ENCODE assay signal across 26 mouse cellular contexts in genomic region chr14:45079793-45080192, GRCm38 (mm10).
DNase-seq lines count a peak whose midpoint lies in the region; ATAC-seq and TF ChIP-seq lines count a peak whose summit lies in the region.
"Had no signal": no experiment of that assay in that cellular context is flagged by ENCODE, and none has a peak within 500 bp of the region (broad histone marks: within the 10 kb centered on the region; RNA-seq: fewer than 3 reads in every experiment).

No protein-coding gene starts in this region.

- no peak for TF ChIP-seq EP300 in heart, adult 2 months (IDR thresholded peaks at IDR 0.05; ENCODE audit: insufficient read depth, low read depth, low read length)

- no peaks in the 10 kb centered on the region for H3K79me2 ChIP-seq in heart, adult 2 months (replicated peaks; ENCODE audit: control insufficient read depth, insufficient read depth, low read length)

- 52% methylated on average over 1 of the region's 1 CpGs for WGBS in heart, adult 2 months

- no peak overlapping the region for H3K9ac ChIP-seq in heart, adult 2 months (ENCODE audit: low read depth, low read length)
- H3K9ac ChIP-seq: embryonic facial prominence, embryonic 13.5 days; forebrain, embryonic 12.5 days; hindbrain, embryonic 12.5 days; liver, embryonic 13.5 days; lung, embryonic 14.5 days; midbrain, embryonic 12.5 days had no signal

- H3K4me3 ChIP-seq in heart, adult 2 months, result no peak overlapping the region
- H3K4me3 ChIP-seq in bone marrow macrophage, adult 2 months (ENCODE audit: insufficient read depth, low read length), result no peak overlapping the region
- H3K4me3 ChIP-seq: embryonic facial prominence, embryonic 13.5 days; erythroblast, embryonic 14.5 days; forebrain, embryonic 12.5 days; hindbrain, embryonic 12.5 days; left cerebral cortex, adult 2 months; liver, embryonic 13.5 days; midbrain, embryonic 12.5 days had no signal

- peak; percentile 11 for DNase-seq in heart, adult 8-10 months (ENCODE audit: low spot score)
- DNase-seq in heart, adult 2 months, result no peak
- DNase-seq in A20 (ENCODE audit: low read depth, low spot score), result peak; percentile 79
- DNase-seq in left cerebral cortex, adult 11 months (ENCODE audit: low spot score), result no peak
- no peak for DNase-seq in kidney, postnatal 36 days
- DNase-seq in thymus, postnatal 14 days, result no peak
- DNase-seq: adrenal gland, postnatal 25 days; cerebellum, adult 11-12 months; cerebellum, postnatal 10 days; embryo, embryonic 11 days; gastrocnemius, postnatal 36 days; kidney, postnatal 25 days; liver, embryonic 13.5 days; lung, embryonic 14.5 days; retina, postnatal 1 day; thymus, postnatal 36 days had no signal

- no peaks in the 10 kb centered on the region for H3K27me3 ChIP-seq in heart, adult 2 months (ENCODE audit: control insufficient read depth, insufficient read depth, low read length)
- H3K27me3 ChIP-seq: embryonic facial prominence, embryonic 13.5 days; forebrain, embryonic 12.5 days; hindbrain, embryonic 12.5 days; liver, embryonic 13.5 days; midbrain, embryonic 12.5 days had no signal

- TF ChIP-seq POLR2A in heart, adult 2 months (IDR thresholded peaks at IDR 0.05; ENCODE audit: insufficient read depth, low read depth, low read length), result no peak
- no peak for TF ChIP-seq POLR2A in bone marrow macrophage, adult 2 months (IDR thresholded peaks at IDR 0.05; ENCODE audit: borderline replicate concordance, low read depth, low read length)

- no peaks in the 10 kb centered on the region for H3K36me3 ChIP-seq in heart, adult 2 months (ENCODE audit: control insufficient read depth, insufficient read depth, low read length)
- H3K36me3 ChIP-seq: embryonic facial prominence, embryonic 13.5 days; forebrain, embryonic 12.5 days; hindbrain, embryonic 12.5 days; liver, embryonic 13.5 days; midbrain, embryonic 12.5 days had no signal

- H3K4me1 ChIP-seq in heart, adult 2 months (ENCODE audit: control insufficient read depth, insufficient read depth, low read length), result peaks cover 3% of the 10 kb centered on the region
- H3K4me1 ChIP-seq in bone marrow macrophage, adult 2 months (ENCODE audit: control insufficient read depth, insufficient read depth, low read length), result peaks cover 44% of the 10 kb centered on the region
- H3K4me1 ChIP-seq: forebrain, embryonic 12.5 days; hindbrain, embryonic 12.5 days; liver, embryonic 13.5 days; midbrain, embryonic 12.5 days had no signal

- intact Hi-C loops in heart, adult 2 months (cut with DNase I), result no loop called here

- ATAC-seq in megakaryocyte progenitor cell, adult 5-6 weeks (replicated peaks; ENCODE audit: poor library complexity), result peak; percentile 63
- ATAC-seq: intestine, postnatal 0 days had no signal

- no peak for TF ChIP-seq CTCF in heart, adult 2 months (IDR thresholded peaks at IDR 0.05)
- no peak for TF ChIP-seq CTCF in bone marrow macrophage, adult 2 months (IDR thresholded peaks at IDR 0.05; ENCODE audit: low read depth, low read length)

- no peak overlapping the region for H3K27ac ChIP-seq in heart, adult 2 months
- peak overlapping the region; percentile 29; the same call in 1 of the 2 replicates for H3K27ac ChIP-seq in bone marrow macrophage, adult 2 months (ENCODE audit: insufficient read depth, low read depth, low read length)
- H3K27ac ChIP-seq: embryonic facial prominence, embryonic 13.5 days; forebrain, embryonic 12.5 days; hindbrain, embryonic 12.5 days; left cerebral cortex, adult 2 months; liver, embryonic 13.5 days; macrophage; midbrain, embryonic 12.5 days had no signal

Comparison
In these comparisons a context has a peak if more than half of its experiments do, and no peak if none do; other contexts are left out.
1. DNase-seq: peak in heart, adult 8-10 months (single experiment) and A20 (single experiment); none in heart, adult 2 months (0 of 2), left cerebral cortex, adult 11 months (single experiment), kidney, postnatal 36 days (0 of 2) and thymus, postnatal 14 days (single experiment).